Mouse (Mus musculus): ENCODE results near the gene Cntnap2. TPM values are rescaled to one million over a fixed set of nuclear protein-coding genes. Genes with fewer than 3 reads are reported as not detected.

Cntnap2 gene
- polyA plus RNA-seq, 1 experiment from 2014 or later = 3.8 TPM

DNA sequence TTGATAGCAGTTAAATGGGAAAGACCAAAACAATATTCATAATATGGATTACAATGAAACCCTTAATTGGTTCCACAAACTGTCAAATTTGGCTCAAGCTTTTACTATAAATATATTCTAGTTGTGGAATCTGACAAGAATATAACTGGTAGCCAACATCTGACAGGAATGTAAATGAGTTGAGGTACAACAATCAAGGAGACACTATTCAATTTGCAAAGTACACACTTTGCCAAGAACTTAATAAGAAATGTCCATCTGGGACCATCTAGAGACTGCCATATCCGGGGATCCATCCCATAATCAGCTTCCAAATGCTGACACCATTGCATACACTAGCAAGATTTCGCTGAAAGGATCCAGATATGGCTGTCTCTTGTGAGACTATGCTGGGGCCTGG is 1850.0 kb downstream of the Cntnap2 start:
- H3K9me3 ChIP-seq (ENCODE audit: control insufficient read depth, low read depth, low read length) = no peaks in the 10 kb centered on the region
- H3K4me1 ChIP-seq (ENCODE audit: control insufficient read depth, insufficient read depth, low read length) = no peaks in the 10 kb centered on the region
- no peak overlapping the region for H3K4me2 ChIP-seq (replicated peaks; ENCODE audit: low read depth, low read length)
- no peaks in the 10 kb centered on the region for H3K36me3 ChIP-seq (ENCODE audit: control insufficient read depth, insufficient read depth, low read length)
- no peak overlapping the region for H3K4me3 ChIP-seq (ENCODE audit: low read depth, low read length)
- WGBS = 84% methylated on average over 2 of the region's 2 CpGs
- H3K9ac ChIP-seq (replicated peaks; ENCODE audit: low read depth, low read length) = no peak overlapping the region
- no peak overlapping the region for H3K27ac ChIP-seq (ENCODE audit: low read length)
- H3K27me3 ChIP-seq (ENCODE audit: control insufficient read depth, insufficient read depth, low read length) = no peaks in the 10 kb centered on the region
- no peak for ATAC-seq (ENCODE audit: insufficient number of reproducible peaks, insufficient read depth, low FRiP score, low read depth)

DNA sequence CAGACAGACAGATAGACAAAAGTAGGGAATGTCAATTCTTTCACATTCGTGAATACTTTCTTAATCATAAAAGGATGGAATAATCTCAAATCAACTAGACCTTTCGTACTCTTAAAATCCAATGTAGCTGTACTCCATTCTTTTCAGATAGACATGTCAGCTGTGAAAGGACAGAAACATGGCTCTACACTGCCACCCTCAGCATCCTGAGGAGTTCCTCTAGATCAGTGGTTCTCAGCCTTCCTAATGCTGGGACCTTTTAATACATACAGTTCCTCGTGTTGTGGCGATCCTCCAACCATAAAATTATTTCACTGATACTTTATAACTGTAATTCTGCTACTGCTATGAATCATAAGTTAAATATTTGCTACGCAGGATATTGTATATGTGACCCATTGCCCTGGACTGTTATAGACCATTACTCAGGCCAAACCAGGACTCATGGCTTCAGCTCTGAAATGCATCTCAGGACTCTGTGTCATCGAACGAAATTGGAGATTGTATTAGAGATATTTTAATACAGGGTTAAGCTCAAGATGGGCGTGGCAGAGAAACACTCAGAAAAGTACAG is 1859.6 kb downstream of the Cntnap2 start:
- Histone ChIP-seq H3K4me1 (ENCODE audit: control insufficient read depth, insufficient read depth, low read length) (no peaks in the 10 kb centered on the region), H3K9ac (replicated peaks; ENCODE audit: low read depth, low read length) (no peak overlapping the region), H3K4me3 (ENCODE audit: low read depth, low read length) (no peak overlapping the region), H3K27ac (ENCODE audit: low read length) (no peak overlapping the region), H3K9me3 (ENCODE audit: control insufficient read depth, low read depth, low read length) (no peaks in the 10 kb centered on the region), H3K4me2 (replicated peaks; ENCODE audit: low read depth, low read length) (no peak overlapping the region), H3K36me3 (ENCODE audit: control insufficient read depth, insufficient read depth, low read length) (no peaks in the 10 kb centered on the region), H3K27me3 (ENCODE audit: control insufficient read depth, insufficient read depth, low read length) (no peaks in the 10 kb centered on the region)
- WGBS = 66% methylated on average over 8 of the region's 8 CpGs
- ATAC-seq (ENCODE audit: insufficient number of reproducible peaks, insufficient read depth, low FRiP score, low read depth) = no peak

DNA sequence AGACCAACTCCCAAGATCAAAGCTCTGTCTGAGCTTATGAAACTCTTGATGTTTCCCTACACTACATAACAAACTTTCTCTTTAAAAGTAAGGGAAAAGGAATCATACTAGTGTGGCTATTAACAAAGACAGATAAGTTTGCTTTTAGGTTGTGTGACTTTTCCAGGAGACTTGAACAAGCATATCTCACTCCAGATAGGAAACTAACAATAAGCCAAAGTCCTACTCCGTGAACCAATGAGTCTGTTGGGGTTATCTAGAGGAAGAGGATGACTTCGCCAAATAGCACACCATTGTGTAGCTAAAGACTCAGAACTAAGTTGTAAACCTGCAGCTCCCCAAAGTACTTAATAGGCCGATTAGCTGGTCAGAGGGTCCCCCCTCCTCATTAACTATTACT is 1860.8 kb downstream of the Cntnap2 start:
- no peaks in the 10 kb centered on the region for H3K36me3 ChIP-seq (ENCODE audit: control insufficient read depth, insufficient read depth, low read length)
- H3K4me3 ChIP-seq (ENCODE audit: low read depth, low read length) = no peak overlapping the region
- no peaks in the 10 kb centered on the region for H3K9me3 ChIP-seq (ENCODE audit: control insufficient read depth, low read depth, low read length)
- 87% methylated on average over 3 of the region's 3 CpGs for WGBS
- no peaks in the 10 kb centered on the region for H3K27me3 ChIP-seq (ENCODE audit: control insufficient read depth, insufficient read depth, low read length)
- no peaks in the 10 kb centered on the region for H3K4me1 ChIP-seq (ENCODE audit: control insufficient read depth, insufficient read depth, low read length)
- H3K9ac ChIP-seq (replicated peaks; ENCODE audit: low read depth, low read length) = no peak overlapping the region
- no peak overlapping the region for H3K27ac ChIP-seq (ENCODE audit: low read length)
- no peak overlapping the region for H3K4me2 ChIP-seq (replicated peaks; ENCODE audit: low read depth, low read length)
- no peak for ATAC-seq (ENCODE audit: insufficient number of reproducible peaks, insufficient read depth, low FRiP score, low read depth)

DNA sequence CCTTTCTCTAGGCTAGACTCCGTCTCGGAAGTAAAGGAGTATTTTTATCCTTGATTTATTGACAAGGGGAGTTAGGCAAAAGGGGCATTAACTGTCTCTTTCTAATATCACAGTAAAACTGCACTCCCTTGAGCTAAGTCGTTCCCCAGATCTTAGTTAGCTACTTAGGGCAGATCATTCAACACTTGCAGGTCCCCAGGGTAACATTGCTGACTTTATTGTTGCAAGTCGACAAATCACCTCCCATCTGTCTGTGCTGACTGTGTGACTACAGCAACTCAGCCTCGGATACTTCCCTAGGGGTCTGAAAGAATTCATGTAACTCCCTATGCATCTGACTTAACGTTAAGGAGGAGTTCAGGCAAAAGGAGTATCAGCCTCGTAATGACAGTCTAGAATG is 1865.6 kb downstream of the Cntnap2 start:
- Histone ChIP-seq H3K27ac (ENCODE audit: low read length) (no peak overlapping the region), H3K4me1 (ENCODE audit: control insufficient read depth, insufficient read depth, low read length) (no peaks in the 10 kb centered on the region), H3K9ac (replicated peaks; ENCODE audit: low read depth, low read length) (no peak overlapping the region), H3K36me3 (ENCODE audit: control insufficient read depth, insufficient read depth, low read length) (no peaks in the 10 kb centered on the region), H3K27me3 (ENCODE audit: control insufficient read depth, insufficient read depth, low read length) (no peaks in the 10 kb centered on the region), H3K4me3 (ENCODE audit: low read depth, low read length) (no peak overlapping the region), H3K9me3 (ENCODE audit: control insufficient read depth, low read depth, low read length) (no peaks in the 10 kb centered on the region), H3K4me2 (replicated peaks; ENCODE audit: low read depth, low read length) (no peak overlapping the region)
- no peak for ATAC-seq (ENCODE audit: insufficient number of reproducible peaks, insufficient read depth, low FRiP score, low read depth)
- WGBS = 43% methylated on average over 7 of the region's 7 CpGs

DNA sequence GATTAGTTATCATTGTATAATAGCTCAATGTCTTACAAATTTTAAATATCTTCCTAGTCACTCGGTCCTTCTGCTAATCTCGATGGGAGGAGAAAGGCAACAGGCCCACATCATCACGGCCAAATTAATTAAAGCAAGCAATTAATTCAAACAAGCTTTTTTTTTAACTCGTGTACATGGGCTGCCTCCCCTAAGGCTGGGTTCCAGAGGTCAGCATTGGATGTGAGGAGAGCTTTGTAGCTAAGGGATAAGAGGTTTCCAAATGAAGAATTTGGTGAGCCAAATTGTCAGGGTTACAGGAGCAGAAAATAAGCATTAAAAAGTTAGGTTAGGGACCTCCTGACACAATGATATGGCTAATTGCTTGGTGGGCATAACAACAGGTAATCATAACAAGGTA is 1886.5 kb downstream of the Cntnap2 start:
- Histone ChIP-seq H3K4me2 (replicated peaks; ENCODE audit: low read depth, low read length) (no peak overlapping the region), H3K4me3 (ENCODE audit: low read depth, low read length) (no peak overlapping the region), H3K4me1 (ENCODE audit: control insufficient read depth, insufficient read depth, low read length) (no peaks in the 10 kb centered on the region), H3K9ac (replicated peaks; ENCODE audit: low read depth, low read length) (no peak overlapping the region), H3K27me3 (ENCODE audit: control insufficient read depth, insufficient read depth, low read length) (no peaks in the 10 kb centered on the region), H3K27ac (ENCODE audit: low read length) (no peak overlapping the region), H3K36me3 (ENCODE audit: control insufficient read depth, insufficient read depth, low read length) (no peaks in the 10 kb centered on the region), H3K9me3 (ENCODE audit: control insufficient read depth, low read depth, low read length) (no peaks in the 10 kb centered on the region)
- ATAC-seq (ENCODE audit: insufficient number of reproducible peaks, insufficient read depth, low FRiP score, low read depth) = no peak
- 65% methylated on average over 4 of the region's 4 CpGs for WGBS

DNA sequence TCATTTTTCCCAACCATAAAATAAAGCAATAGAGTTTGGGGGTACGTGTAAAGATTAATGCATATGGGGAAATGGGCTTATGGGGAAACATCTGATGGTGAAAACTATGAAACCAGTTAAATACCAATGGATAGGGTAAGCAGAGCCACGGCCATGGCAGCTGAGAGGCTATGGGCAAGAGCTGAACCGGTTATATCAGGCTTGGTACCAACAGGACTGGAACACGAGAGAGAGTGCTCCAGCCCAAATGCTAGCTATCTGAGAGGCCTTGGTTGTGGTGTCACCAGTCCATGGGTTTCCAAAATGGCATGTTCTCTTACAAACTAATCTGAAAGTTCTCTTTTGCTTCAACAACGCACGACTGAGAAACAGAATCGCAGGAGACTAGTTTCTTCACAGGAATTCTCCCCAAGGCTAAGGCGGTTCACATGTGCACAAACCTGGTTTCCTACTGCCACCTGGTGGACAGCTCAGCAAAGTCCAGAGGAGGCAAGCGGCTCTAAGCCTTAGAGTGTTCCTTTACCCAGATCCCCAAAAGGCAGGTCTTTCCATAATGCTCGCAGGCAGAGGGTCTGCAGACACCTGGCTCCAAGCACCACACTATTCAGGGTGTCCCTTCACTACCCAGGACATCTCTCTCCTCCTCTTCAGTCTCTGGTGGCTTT is 1902.0 kb downstream of the Cntnap2 start:
- Histone ChIP-seq H3K9me3 (ENCODE audit: control insufficient read depth, low read depth, low read length) (no peaks in the 10 kb centered on the region), H3K27me3 (ENCODE audit: control insufficient read depth, insufficient read depth, low read length) (no peaks in the 10 kb centered on the region), H3K4me2 (replicated peaks; ENCODE audit: low read depth, low read length) (no peak overlapping the region), H3K4me1 (ENCODE audit: control insufficient read depth, insufficient read depth, low read length) (no peaks in the 10 kb centered on the region), H3K36me3 (ENCODE audit: control insufficient read depth, insufficient read depth, low read length) (no peaks in the 10 kb centered on the region), H3K27ac (ENCODE audit: low read length) (no peak overlapping the region), H3K9ac (replicated peaks; ENCODE audit: low read depth, low read length) (no peak overlapping the region), H3K4me3 (ENCODE audit: low read depth, low read length) (no peak overlapping the region)
- peak; percentile 91 for ATAC-seq (ENCODE audit: insufficient number of reproducible peaks, insufficient read depth, low FRiP score, low read depth)
- 33% methylated on average over 10 of the region's 10 CpGs for WGBS

DNA sequence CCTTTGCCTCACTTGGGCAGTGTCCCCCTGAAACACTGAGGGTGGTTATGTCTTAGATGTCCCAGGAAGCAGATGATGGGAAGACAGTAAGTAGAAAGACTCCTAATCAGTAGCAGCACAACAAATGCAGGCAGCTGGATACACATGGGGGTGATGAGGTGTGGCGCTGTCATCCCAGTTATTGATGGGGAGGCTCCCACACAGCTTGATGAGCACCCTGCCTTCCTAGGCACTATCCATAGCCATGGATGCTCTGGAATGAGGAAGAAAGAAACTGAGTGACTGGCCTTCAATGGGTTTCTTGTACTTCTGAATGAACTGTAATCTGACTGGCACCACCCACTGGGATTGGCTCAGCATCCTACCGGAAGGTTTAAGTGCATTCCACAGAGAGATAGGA is 1904.1 kb downstream of the Cntnap2 start:
- no peak for ATAC-seq (ENCODE audit: insufficient number of reproducible peaks, insufficient read depth, low FRiP score, low read depth)
- H3K27ac ChIP-seq (ENCODE audit: low read length) = no peak overlapping the region

DNA sequence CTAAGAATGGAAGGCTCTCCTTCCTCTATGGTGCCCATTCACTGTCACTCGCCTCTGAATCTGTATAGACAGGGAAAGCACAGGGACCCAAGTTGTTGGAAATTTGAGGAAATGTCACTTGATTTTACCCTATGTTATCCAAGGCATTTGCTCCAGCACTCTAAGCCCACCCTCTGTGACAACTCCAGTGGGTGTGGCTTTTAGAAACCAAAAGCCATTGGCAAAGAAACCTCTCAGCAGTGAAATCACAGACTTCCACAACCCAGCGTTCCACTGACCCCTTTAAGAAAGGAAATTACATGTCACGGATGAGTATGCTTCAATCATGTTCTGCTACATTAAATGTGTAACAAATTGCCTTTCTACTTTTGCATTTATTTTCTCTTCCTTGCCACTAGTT is 1904.5 kb downstream of the Cntnap2 start:
- no peak for ATAC-seq (ENCODE audit: insufficient number of reproducible peaks, insufficient read depth, low FRiP score, low read depth)
- no peaks in the 10 kb centered on the region for H3K27me3 ChIP-seq (ENCODE audit: control insufficient read depth, insufficient read depth, low read length)
- H3K4me1 ChIP-seq (ENCODE audit: control insufficient read depth, insufficient read depth, low read length) = no peaks in the 10 kb centered on the region
- H3K36me3 ChIP-seq (ENCODE audit: control insufficient read depth, insufficient read depth, low read length) = no peaks in the 10 kb centered on the region
- H3K9ac ChIP-seq (replicated peaks; ENCODE audit: low read depth, low read length) = no peak overlapping the region
- no peaks in the 10 kb centered on the region for H3K9me3 ChIP-seq (ENCODE audit: control insufficient read depth, low read depth, low read length)
- H3K27ac ChIP-seq (ENCODE audit: low read length) = no peak overlapping the region
- H3K4me3 ChIP-seq (ENCODE audit: low read depth, low read length) = no peak overlapping the region
- H3K4me2 ChIP-seq (replicated peaks; ENCODE audit: low read depth, low read length) = no peak overlapping the region
- WGBS = 89% methylated on average over 3 of the region's 3 CpGs

More for the DNA sequence above, 1904.1 kb downstream of the Cntnap2 start:
- no peaks in the 10 kb centered on the region for H3K4me1 ChIP-seq (ENCODE audit: control insufficient read depth, insufficient read depth, low read length)
- no peak overlapping the region for H3K4me3 ChIP-seq (ENCODE audit: low read depth, low read length)
- H3K36me3 ChIP-seq (ENCODE audit: control insufficient read depth, insufficient read depth, low read length) = no peaks in the 10 kb centered on the region
- H3K9ac ChIP-seq (replicated peaks; ENCODE audit: low read depth, low read length) = no peak overlapping the region
- no peaks in the 10 kb centered on the region for H3K9me3 ChIP-seq (ENCODE audit: control insufficient read depth, low read depth, low read length)
- no peaks in the 10 kb centered on the region for H3K27me3 ChIP-seq (ENCODE audit: control insufficient read depth, insufficient read depth, low read length)
- 73% methylated on average over 2 of the region's 2 CpGs for WGBS
- H3K4me2 ChIP-seq (replicated peaks; ENCODE audit: low read depth, low read length) = no peak overlapping the region

DNA sequence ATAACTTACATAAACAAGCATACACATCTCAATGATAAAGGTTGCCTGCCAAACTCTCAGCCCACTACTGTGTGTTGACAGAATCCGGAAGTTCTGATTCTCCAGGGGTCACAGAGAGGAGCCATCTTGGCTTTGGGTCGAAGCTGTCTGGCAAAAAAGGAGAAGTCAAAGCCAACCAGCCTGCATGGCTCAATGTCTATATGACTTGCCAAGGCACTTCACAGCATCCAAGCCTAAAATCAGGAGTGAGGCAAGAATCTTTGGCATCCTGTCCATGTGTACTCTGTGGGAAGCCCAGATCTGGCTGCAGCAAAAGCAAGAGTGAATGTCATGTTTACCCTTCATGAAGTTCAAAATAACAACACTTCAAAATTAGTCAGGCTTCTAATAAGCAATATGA is 1913.5 kb downstream of the Cntnap2 start:
- Histone ChIP-seq H3K9ac (replicated peaks; ENCODE audit: low read depth, low read length) (no peak overlapping the region), H3K27ac (ENCODE audit: low read length) (no peak overlapping the region), H3K9me3 (ENCODE audit: control insufficient read depth, low read depth, low read length) (no peaks in the 10 kb centered on the region), H3K4me3 (ENCODE audit: low read depth, low read length) (no peak overlapping the region), H3K4me2 (replicated peaks; ENCODE audit: low read depth, low read length) (no peak overlapping the region), H3K36me3 (ENCODE audit: control insufficient read depth, insufficient read depth, low read length) (no peaks in the 10 kb centered on the region), H3K27me3 (ENCODE audit: control insufficient read depth, insufficient read depth, low read length) (no peaks in the 10 kb centered on the region), H3K4me1 (ENCODE audit: control insufficient read depth, insufficient read depth, low read length) (no peaks in the 10 kb centered on the region)
- WGBS = 86% methylated on average over 2 of the region's 2 CpGs
- ATAC-seq (ENCODE audit: insufficient number of reproducible peaks, insufficient read depth, low FRiP score, low read depth) = no peak
